ENCODE assay signal across 23 mouse cellular contexts in genomic region chr2:147292387-147293293, GRCm38 (mm10).
"Had no signal": no experiment of that assay in that cellular context is flagged by ENCODE, and none has a peak within 500 bp of the region (broad histone marks: within the 10 kb centered on the region; RNA-seq: fewer than 3 reads in every experiment).

No protein-coding gene starts in this region.

- H3K9me3 ChIP-seq: heart, embryonic 12.5 days; hindbrain, embryonic 13.5 days; hindbrain, embryonic 15.5 days; kidney, embryonic 15.5 days; limb, embryonic 13.5 days; limb, embryonic 15.5 days; liver, embryonic 12.5 days had no signal

- H3K27ac ChIP-seq: heart, adult 2 months; hindbrain, embryonic 13.5 days; hindbrain, embryonic 15.5 days; hindbrain, postnatal 0 days; kidney, embryonic 15.5 days; kidney, postnatal 0 days; limb, embryonic 13.5 days; limb, embryonic 15.5 days; liver, embryonic 12.5 days; liver, embryonic 14.5 days had no signal

- H3K36me3 ChIP-seq: heart, embryonic 12.5 days; hindbrain, embryonic 13.5 days; hindbrain, embryonic 15.5 days; kidney, embryonic 15.5 days; limb, embryonic 13.5 days; limb, embryonic 15.5 days; liver, embryonic 12.5 days had no signal

- H3K4me1 ChIP-seq: heart, embryonic 12.5 days; hindbrain, embryonic 15.5 days; kidney, embryonic 15.5 days; limb, embryonic 13.5 days; limb, embryonic 15.5 days; liver, embryonic 12.5 days had no signal

- H3K4me3 ChIP-seq: heart, adult 2 months; heart, embryonic 12.5 days; hindbrain, embryonic 13.5 days; hindbrain, embryonic 15.5 days; kidney, embryonic 15.5 days; limb, embryonic 13.5 days; limb, embryonic 15.5 days; liver, embryonic 12.5 days had no signal

- DNase-seq: gastrocnemius, postnatal 14 days; gastrocnemius, postnatal 36 days; heart, adult 2 months; heart, postnatal 10 days; heart, postnatal 36 days; kidney, adult 11 months; kidney, adult 2 months; kidney, adult 9 months; kidney, postnatal 14 days; kidney, postnatal 36 days; layer of hippocampus, adult 9-11 months; layer of hippocampus, postnatal 36 days; left cerebral cortex, postnatal 4 days had no signal

- H3K9ac ChIP-seq: heart, embryonic 12.5 days; hindbrain, embryonic 13.5 days; hindbrain, embryonic 15.5 days; kidney, embryonic 15.5 days; limb, embryonic 13.5 days; limb, embryonic 15.5 days; liver, embryonic 12.5 days; liver, embryonic 14.5 days had no signal

- H3K27me3 ChIP-seq: heart, embryonic 12.5 days; hindbrain, embryonic 15.5 days; kidney, embryonic 15.5 days; limb, embryonic 13.5 days; limb, embryonic 15.5 days; liver, embryonic 12.5 days had no signal
